Mouse (Mus musculus): ENCODE measurements around the gene Dnah3.

The Dnah3 gene

GRCm38 (mm10) chr7:119873050-119873449, 222.0 kb downstream of the Dnah3 start:
- no peak for DNase-seq (ENCODE audit: low spot score)
